Mouse (Mus musculus): ENCODE measurements at regions not wholly inside any gene's neighbourhood (a gene's known extent, or its start where the extent isn't known, plus 50 kb on each side); places are given as distances from the start of the nearest gene placed in this dataset.
A peak's percentile ranks its signal among the peaks of the same experiment; 100 is the strongest.

DNA sequence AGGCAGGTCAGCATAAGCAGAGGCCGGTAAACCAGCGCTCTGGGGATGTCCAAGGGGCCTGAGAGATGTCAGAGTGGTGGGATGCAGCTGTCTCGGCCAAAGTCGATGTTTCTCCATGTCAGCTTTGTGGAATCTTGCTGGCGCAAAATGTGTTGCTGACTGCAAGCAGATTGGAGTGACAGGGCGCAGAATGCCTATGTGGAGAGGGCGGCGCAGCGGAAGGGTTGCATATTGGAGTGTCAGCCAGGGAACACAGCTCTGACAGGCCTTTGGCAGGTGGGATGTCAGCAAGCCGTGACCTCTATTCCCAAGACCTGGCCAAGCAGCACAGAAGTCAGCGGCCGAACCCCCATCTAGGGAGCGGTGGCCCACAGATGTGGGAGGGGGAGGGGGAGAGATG lies 153.1 kb upstream of the Csf3r start:
- DNase-seq (ENCODE audit: extremely low spot score in 1 of 2, low spot score in 1 of 2): no peak

DNA sequence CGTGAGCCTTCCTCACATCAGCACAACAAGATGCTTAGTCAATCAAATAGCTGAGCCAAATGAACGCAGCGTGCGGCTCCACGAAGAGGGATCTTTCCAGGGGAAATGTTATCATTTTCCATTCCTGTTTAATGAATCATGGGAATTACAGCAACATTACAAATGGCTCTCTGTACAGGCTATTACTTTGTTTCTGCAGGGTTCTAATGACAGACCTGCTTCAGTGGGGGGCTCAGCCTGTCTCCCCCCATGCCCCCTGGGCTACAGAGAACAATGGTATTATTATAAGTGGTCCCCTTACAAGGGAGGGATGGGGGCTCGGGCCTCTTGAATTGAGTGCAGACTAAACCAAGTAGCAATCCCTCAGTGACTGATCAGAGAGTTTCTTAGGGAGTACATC lies 144.3 kb upstream of the Csf3r start:
- DNase-seq (ENCODE audit: extremely low spot score in 1 of 2, low spot score in 1 of 2): no peak

DNA sequence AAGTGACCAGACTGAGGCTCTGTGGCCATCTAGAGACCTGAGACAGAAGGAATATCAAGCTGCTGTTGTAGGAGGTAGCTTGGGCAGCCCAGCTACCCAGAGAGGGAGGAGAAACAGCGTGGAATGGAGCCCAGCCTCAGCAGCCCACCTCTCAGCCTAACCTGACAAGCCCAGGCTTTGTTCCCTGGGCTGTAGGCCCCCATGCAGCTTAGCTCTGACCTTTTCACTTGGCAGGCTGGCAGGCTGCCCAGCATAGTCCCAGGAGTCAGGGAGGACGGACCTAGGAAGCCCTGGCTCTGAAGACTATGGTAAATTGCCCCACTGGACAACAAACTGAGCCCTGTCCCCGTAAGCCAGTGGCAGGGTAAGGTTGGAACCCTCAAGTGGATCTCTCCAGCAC lies 141.8 kb upstream of the Csf3r start:
- DNase-seq (ENCODE audit: extremely low spot score in 1 of 2, low spot score in 1 of 2): no peak

DNA sequence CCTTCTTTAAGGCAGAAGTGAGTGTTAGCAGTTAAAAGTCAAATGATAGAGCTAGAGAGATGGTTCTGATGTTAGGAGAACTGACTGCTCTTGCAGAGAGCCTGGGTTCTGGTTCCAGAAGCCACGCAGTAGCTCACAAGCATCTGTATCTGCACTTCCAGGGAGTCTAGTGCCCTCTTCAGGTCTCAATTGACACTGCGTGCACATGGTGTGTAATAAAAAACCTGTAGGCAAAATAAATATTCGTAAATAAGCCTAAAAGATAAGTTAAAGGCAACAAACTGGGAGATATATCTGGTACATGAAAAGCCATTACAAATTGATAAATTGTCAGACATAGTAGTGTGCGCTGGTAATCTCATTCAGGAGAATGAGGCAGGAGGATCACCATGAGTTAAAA lies 133.8 kb upstream of the Csf3r start:
- no peak for DNase-seq (ENCODE audit: extremely low spot score in 1 of 2, low spot score in 1 of 2)

DNA sequence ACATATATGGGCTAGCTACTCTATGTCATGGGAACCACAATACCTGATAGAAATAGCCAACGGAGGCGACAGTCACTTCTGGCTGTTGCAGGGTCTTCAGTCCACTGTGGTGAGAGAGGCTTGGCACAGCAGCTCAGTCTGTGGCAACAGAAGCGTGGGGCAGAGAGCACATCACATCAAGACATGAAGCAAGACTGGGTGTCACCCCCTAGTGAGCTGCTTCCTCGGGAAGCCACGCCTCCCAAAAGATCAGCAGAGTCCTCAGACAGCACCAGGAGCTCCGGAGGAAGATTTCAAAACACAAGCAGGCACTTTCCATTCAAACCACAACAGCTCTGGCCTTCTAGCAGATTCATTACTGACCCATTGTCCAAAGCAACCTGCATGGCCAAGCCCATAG lies 131.2 kb upstream of the Csf3r start:
- no peak for DNase-seq (ENCODE audit: extremely low spot score in 1 of 2, low spot score in 1 of 2)

DNA sequence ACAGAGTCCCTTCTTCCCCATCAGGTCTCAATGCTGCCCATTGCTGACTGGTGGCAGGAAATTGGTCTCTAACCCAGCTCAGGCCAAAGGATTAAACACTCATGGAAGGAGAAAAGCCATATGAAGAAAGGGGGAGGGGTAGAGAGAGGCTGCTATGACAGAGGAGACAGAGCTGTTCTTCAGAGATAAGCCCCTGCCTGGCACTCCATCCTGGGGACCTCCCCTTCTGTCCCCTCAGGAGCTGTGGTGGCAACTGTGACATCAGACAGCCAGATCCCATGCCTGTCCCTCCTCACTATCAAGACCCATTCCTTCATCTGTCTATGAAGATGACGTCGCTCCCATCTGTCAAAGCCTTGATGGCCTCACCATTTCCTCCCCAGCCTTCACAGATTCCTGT lies 126.6 kb upstream of the Csf3r start:
- DNase-seq (ENCODE audit: extremely low spot score in 1 of 2, low spot score in 1 of 2): no peak

DNA sequence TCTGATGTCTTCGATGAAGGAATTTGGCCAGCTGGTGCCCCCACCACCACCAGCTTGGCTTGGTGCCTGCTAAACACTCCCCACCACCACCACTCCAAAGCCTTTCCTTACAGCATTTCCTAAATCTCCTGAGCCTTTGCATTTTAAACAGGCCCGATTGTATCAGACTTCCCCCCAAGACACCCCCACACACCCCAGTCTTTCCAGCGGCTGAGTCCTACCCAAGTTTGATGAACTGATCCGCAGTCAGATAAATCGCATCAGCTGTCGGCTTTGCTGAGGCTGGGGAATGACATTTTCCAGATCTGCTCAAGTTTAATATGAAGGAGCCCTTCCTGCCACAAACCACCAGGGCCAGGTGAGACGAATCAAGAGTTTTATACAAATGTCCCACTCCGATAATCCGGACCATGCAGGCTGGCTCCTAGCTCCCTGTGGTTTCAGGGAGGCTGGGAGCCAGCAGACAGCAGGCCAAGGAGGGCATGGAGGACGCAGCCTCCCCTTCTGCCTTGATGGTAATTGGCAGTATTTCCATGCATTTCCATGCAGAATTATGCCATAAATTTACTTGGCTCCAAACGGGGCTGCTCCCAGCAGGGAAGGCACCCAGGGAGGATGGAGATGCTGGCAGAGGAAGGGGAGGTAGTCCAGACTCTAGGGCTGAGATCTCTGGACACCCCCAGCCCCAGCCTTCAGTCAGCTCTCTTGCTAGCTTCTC lies 125.6 kb upstream of the Csf3r start:
- DNase-seq (ENCODE audit: extremely low spot score in 1 of 2, low spot score in 1 of 2): no peak

DNA sequence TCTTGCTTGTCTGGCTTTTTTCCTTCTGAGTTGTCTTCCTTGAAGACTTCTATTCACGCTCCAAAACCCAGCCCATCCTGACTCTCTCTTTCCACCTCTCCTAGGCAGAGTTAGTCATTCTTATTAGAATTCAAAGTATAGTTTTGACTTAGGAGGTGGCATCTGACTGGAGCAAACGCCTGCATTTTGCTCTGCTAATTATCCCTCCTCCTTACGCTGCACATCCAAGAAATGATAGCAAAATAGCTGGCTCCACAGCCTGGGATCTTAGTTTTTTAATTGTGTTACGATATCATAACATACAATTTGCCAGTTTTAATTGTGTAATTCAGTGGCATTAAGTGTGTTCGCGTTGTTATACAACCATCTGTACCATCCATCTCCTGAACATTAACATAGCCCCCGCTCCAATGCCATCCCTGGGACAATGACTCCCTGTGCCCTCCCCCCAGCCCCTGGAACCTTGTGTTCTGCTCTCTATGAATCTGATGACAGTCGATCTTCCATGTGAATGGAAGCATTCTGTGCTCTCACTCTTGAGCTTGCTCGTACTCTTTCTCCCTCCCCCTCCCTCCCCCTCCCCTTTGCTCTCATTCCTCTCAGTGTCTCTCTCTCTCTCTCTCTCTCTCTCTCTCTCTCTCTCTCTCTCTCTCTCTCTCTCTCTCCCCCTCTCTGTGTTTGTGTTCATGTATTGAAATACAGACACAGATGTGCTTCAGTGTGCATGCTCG lies 122.6 kb upstream of the Csf3r start:
- DNase-seq (ENCODE audit: extremely low spot score in 1 of 2, low spot score in 1 of 2): no peak

DNA sequence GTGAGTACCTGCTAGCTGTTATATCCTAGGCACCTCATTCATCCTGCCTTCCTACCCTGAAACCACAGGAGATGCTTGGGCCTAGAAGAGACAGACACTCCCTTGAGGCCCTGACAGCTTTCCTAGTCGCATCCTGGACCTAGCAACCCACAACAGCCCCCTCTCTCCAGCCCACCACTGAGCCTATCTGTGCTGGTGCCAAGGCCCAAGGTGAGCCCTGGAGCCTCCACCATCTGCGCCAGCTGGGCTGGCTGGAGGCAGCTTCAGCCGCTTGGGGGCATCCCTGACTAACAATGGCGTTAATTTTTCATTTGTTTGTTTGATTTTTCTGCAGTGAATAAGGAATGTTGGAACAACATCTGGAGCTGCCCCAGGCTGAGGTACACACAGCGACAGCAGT lies 118.1 kb upstream of the Csf3r start:
- no peak for DNase-seq (ENCODE audit: extremely low spot score in 1 of 2, low spot score in 1 of 2)

DNA sequence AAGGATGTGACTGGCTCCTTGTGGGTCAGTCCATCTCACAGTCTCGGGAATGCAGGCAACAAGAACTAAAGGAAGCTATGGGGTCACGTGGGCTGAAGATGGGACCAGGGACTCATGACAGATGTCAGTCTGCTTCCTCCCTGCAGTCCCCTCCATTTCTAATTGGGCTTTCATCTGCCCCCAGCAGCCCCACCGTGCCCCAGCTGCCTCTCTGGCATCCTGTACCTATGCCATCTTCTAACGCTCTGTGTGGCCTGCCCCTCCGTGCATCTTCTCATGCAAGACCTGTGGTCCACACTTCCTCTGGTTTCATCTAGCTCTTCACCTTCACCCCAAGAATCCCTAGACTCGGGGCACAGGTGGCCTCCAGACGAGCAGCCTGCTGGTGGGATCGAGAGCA lies 115.4 kb upstream of the Csf3r start:
- DNase-seq (ENCODE audit: extremely low spot score in 1 of 2, low spot score in 1 of 2): no peak

DNA sequence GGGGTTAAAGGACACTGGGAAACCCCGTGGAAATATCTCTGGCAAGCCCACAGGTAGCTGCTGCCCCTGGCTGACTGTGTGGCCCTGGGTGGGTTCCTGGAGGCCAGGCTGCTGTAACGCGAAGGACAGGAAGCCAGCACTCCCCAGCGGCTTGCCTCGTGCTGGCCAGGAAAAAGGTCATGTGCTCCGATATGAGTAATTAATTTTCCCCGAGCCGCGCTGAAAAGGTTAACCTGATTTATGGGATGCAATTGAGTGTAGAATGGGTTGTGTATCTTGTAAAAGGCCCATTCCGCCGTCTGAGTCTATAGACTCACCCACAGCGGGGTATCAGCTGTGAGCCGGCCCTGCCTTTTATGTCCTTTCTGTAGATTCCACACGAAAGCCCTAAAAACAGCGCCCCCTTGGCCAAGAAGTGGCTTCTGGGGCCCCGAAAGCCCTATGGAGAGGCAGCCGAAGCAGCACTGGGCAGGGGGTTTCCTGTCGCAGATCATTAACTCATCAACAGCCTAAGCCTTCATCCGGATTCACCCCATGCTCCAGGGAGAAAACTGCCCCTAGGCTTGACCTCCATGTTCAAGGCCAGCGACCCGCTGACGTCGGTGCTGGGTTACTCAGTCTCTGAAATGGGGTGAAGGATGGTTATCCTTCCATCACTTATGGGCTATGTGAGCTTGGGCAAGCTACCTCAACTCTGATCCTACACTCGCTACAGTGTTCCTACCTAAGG lies 112.6 kb upstream of the Csf3r start:
- no peak for DNase-seq (ENCODE audit: extremely low spot score in 1 of 2, low spot score in 1 of 2)

DNA sequence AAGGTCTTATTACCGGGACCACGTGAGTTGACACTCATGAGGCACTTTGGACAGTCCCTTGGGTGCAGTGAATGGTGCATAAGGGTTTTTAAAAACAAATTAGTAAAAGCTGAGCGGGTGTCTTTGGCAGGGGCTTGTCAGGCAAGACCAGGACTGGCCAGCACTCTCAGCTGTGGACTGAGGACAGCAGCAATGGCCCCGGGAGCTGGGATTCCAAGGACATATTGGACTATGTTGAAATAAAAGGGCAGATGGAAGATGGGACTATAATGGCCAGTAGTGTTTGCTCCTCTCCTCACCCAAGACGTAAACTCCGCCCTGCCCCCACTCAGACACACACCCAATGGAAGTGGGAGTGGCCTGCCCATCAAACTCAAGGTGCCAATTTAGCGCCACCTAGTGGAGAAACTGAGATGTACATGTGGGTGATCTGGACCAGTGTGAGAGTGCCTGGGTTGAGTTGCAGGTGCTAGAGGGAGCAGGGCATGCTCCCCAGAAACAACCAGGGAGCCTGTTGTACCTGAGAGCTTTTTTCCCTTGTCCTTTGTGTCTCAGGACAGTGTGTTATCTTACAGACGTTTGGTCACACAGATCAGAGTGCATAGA lies 111.8 kb upstream of the Csf3r start:
- peak; percentile 31 to 69 for DNase-seq (ENCODE audit: extremely low spot score in 1 of 2, low spot score in 1 of 2)

DNA sequence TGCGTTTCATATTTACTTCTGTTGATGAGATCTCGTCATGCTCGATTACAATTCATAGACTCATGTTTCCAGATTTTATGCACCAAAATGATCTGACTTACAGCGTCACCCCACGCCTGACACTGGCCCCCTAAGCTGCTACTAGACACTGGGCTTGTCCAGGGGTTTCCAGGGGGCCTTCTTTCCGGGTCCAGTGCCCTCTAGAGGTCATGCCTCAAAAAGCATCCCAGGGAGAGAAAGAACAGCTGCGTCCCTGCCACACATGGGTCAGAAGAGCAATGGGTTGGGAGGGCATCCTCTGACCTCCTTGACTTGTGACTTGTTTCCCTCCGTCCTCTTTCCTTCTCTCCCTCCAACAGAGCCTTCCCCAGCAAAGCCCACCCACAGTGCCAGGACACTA lies 109.2 kb upstream of the Csf3r start:
- no peak for DNase-seq (ENCODE audit: extremely low spot score in 1 of 2, low spot score in 1 of 2)

DNA sequence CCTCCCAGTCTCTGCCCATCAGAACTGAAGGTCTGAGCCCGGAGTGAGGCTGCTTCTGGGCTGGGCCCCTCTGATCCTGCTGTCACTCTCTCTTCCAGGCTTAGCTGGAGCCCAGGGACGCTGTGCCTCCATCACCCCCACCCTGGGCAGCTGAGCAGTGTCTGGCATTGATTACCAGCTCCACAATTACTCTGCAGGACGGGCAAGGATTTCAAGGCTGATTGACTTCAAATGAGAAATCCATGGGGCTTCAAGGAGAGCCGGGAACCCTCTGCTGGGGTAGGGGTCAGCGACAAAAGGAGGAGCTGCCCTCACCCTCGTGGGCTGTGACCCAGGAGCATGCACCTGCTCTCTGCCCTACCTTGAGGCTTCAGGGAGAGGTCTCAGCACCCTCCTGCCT lies 107.1 kb upstream of the Csf3r start:
- no peak for DNase-seq (ENCODE audit: extremely low spot score in 1 of 2, low spot score in 1 of 2)

DNA sequence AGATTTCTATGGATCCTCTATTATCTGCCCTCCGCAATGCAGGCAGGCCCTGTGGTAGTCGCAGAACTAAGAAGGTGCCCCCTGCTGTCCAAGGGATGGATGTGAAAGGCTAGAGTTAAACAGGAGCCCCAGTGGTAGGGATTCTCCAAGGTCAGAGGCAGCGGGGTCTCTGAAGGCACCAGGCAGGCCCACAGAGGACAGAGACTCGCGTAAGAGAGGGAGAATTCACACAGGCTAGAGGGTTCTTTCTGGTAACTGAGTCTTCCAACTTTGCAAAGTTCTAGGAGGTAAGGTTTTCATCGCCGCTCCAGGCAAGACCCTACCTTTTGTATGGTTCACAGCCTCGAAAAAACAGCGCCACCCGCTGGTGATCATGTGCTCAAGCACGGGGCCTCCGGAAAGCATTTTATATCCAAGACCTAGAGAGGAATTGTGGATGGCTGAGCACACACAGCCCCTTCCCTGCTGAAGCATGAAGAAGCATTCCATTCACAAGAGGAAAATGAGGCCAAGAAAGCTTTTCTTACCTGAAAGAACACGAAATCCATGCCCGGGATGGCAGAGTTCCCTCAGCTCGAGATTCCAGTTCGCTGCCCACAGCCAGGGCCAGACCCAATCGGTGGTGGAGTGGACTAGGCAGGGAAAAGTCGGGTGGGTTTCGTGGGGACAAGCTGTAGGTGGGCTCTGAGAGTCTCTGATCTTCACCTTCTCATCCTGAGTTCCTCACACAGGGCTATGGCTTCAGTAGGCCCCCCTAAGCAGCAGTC lies 102.6 kb upstream of the Csf3r start:
- DNase-seq (ENCODE audit: extremely low spot score in 1 of 2, low spot score in 1 of 2): peak in 1 of 2 experiments; percentile 62

DNA sequence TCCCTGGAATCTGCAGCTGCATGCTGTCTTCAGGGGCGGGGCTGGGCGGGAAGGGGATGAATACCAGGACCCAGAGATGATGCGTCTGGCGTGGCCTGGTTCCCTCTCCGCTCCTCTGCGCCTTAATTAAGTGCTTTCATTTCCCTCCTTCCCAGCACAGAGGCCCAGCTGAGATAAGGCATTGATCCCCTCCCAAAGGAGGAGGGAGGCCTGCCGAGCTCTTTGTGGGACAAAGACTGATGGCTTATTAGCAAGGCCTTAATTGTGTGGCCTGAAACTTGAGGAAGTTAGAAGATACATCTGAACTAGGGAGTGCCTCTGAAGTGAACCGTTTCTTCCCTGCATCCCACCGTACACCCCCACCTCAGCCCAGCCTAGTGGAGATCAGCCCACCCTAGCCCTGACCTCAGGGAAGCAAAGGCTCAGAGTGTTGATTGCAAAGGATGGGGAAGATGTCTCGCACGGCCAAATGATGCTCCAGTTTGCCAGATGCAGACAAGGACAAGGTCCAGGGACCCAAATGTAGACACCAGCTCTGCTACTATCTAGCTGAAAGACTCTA lies 102.0 kb upstream of the Csf3r start:
- no peak for DNase-seq (ENCODE audit: extremely low spot score in 1 of 2, low spot score in 1 of 2)

DNA sequence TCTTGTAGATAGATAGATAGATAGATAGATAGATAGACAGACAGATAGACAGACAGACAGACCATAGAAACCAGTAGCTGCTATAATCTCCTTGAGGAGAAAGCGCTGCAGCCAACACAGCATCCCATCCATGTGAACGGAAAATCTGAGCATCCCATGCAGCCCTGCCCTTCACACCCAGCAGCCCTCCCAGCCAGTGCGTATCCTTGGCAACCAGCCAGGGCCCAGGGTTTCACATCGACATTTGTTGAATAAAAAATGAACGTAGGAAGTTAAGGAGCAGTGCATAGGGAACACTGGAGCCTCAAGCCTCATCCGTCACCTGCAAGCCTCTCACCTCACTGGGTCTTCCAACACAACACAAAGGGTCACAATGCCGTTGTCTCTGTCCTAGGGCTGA lies 101.1 kb upstream of the Csf3r start:
- DNase-seq (ENCODE audit: extremely low spot score in 1 of 2, low spot score in 1 of 2): no peak

DNA sequence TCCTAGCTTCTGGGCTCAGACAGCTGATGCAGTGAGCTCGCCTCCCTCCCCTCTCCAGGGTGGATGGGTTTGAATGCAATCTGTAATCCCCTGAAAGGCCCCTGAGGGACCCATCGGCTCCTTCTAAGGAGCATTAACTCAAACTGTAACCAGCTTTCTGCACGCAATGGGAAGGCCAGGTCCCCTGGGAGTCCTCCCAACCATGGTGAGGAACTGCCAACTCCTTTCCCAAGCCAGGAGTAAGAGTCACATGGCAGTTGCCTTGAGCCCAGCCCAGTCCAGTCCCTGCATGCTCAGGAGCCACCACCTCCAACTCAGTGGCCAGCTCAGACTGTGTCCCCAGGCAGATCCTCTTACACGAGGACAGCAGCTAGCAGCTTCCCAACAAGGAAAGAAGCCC lies 96.2 kb upstream of the Csf3r start:
- DNase-seq (ENCODE audit: extremely low spot score in 1 of 2, low spot score in 1 of 2): no peak

DNA sequence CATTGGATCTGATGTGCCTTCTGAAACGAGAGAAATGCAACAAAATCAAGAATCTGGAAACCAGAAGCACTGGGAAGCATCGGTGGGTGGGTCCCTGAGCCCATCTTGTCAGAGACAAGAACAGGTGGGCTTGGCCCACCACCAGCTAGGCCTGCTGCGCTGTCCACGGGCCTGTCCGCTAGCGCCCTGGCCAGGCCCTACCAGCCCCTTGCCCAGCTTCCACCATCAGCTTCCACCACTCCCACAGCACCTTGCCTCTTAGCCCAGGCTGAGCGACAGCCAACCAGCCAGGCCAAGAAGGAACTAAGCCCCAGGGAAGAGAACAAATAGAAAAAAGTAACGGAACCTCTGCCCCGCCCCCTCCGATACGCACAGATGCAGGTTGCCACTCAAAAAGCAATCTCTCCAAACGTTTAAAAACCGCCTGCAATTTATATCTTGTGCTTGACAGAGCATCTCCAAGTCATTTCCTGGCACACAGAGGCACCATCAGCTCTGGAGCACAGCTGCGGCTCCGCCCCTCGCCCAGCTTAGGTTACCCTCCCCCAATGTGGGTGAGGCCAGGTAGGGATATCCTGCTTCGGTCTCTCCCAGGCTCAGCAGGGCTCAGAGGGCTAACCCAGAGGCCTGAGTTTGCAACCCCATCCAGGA lies 95.1 kb upstream of the Csf3r start:
- DNase-seq (ENCODE audit: extremely low spot score in 1 of 2, low spot score in 1 of 2): no peak

DNA sequence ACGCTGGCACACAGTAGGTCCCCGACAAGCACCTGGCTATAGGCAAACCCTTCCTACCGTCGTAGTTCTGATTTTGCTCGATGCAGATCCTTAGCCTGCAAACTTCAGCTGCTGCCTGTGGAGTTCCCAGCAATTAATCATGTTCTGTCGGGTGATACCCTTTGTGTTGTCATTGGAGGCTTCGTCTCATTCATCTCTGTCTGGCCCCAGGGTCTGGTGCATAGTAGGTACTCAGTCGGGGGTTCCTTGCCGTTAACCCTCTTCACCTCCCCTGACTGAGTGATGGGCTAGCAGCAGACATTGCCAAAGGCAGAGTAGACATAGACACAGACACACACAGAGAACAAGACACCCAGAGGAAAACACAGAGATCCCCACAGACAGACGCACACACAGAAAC lies 93.6 kb upstream of the Csf3r start:
- DNase-seq (ENCODE audit: extremely low spot score in 1 of 2, low spot score in 1 of 2): no peak

Data from layer of hippocampus, postnatal 25 days (tissue).